ENCODE assay signal across 13 mouse cellular contexts in the genomic region with DNA sequence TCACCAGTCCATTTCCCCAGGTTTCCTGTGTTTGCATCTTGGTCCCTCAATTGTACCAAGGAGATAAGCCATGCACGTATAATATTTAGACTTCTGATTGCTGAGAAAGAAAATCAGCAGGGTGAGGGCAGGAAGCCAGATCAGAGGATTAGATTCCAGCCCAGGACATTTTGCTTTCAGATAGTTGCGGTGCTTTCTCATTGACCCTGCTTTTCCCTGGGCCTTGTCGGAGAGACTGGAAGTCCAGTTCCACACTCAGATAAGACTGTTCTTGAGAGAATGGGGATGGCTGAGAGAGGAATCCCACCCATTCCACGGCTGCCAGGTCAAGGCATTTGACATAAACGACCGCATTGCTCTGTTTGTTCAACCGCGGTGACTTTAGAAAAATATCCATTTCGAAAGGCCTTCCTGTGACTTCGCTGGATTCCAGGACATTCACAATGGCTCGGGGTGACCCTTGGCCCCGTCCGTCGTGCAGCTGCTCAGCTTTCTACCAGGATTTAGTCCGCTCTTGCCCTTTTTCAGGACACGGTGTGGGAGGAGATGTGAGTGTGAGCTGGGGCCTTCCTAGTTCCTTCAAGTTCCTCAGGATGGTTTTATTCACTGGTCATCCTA. TPM values are rescaled to one million over a fixed set of nuclear protein-coding genes. Genes with fewer than 3 reads are reported as not detected.
DNase-seq lines count a peak whose midpoint lies in the region; ATAC-seq lines count a peak whose summit lies in the region.
"Had no signal": no experiment of that assay in that cellular context is flagged by ENCODE, and none has a peak within 500 bp of the region (broad histone marks: within the 10 kb centered on the region; RNA-seq: fewer than 3 reads in every experiment).

No protein-coding gene starts in this region.

- H3K27ac ChIP-seq in kidney, embryonic 14.5 days (ENCODE audit: low read depth, low read length): no peak overlapping the region
- H3K27ac ChIP-seq in limb, embryonic 10.5 days: no peak overlapping the region
- H3K27ac ChIP-seq: embryonic facial prominence, embryonic 12.5 days; intestine, embryonic 15.5 days had no signal

- no peak overlapping the region for H3K4me2 ChIP-seq in kidney, embryonic 14.5 days (replicated peaks; ENCODE audit: low read depth, low read length)
- H3K4me2 ChIP-seq: embryonic facial prominence, embryonic 12.5 days; intestine, embryonic 15.5 days; limb, embryonic 12.5 days had no signal

- H3K27me3 ChIP-seq in kidney, embryonic 14.5 days (ENCODE audit: control insufficient read depth, insufficient read depth, low read length): no peaks in the 10 kb centered on the region
- H3K27me3 ChIP-seq in limb, embryonic 10.5 days (ENCODE audit: low read depth, poor library complexity, severe bottlenecking): peaks cover 5% of the 10 kb centered on the region; the same call in 1 of the 2 replicates
- H3K27me3 ChIP-seq: embryonic facial prominence, embryonic 12.5 days; intestine, embryonic 15.5 days; limb, embryonic 12.5 days had no signal

- no peak overlapping the region for H3K4me3 ChIP-seq in kidney, embryonic 14.5 days (ENCODE audit: low read length)
- H3K4me3 ChIP-seq in limb, embryonic 10.5 days: no peak overlapping the region
- H3K4me3 ChIP-seq: embryonic facial prominence, embryonic 12.5 days; intestine, embryonic 15.5 days; limb, embryonic 12.5 days had no signal

- no peak overlapping the region for H3K9ac ChIP-seq in kidney, embryonic 14.5 days (ENCODE audit: low read depth, low read length)
- H3K9ac ChIP-seq: embryonic facial prominence, embryonic 12.5 days; intestine, embryonic 15.5 days; limb, embryonic 12.5 days had no signal

- H3K36me3 ChIP-seq in kidney, embryonic 14.5 days (ENCODE audit: control insufficient read depth, insufficient read depth, low read length): no peaks in the 10 kb centered on the region
- no peaks in the 10 kb centered on the region for H3K36me3 ChIP-seq in limb, embryonic 10.5 days
- H3K36me3 ChIP-seq: embryonic facial prominence, embryonic 12.5 days; intestine, embryonic 15.5 days; limb, embryonic 12.5 days had no signal

- no peaks in the 10 kb centered on the region for H3K9me3 ChIP-seq in kidney, embryonic 14.5 days (ENCODE audit: control insufficient read depth, low read length)
- no peaks in the 10 kb centered on the region for H3K9me3 ChIP-seq in limb, embryonic 10.5 days (replicated peaks)
- H3K9me3 ChIP-seq: embryonic facial prominence, embryonic 12.5 days; intestine, embryonic 15.5 days; limb, embryonic 12.5 days had no signal

- 0 out of 2 replicates have a peak, but pooled peaks cover under 1% of the 10 kb centered on the region for H3K4me1 ChIP-seq in kidney, embryonic 14.5 days (ENCODE audit: control insufficient read depth, insufficient read depth, low read length)
- peaks cover 12% of the 10 kb centered on the region; the same call in 1 of the 2 replicates for H3K4me1 ChIP-seq in limb, embryonic 10.5 days

- no peak for ATAC-seq in kidney, embryonic 14.5 days (ENCODE audit: low FRiP score, low TSS enrichment)
- ATAC-seq: forebrain, embryonic 16.5 days; intestine, embryonic 15.5 days had no signal

- 22% methylated on average over 16 of the region's 16 CpGs for WGBS in kidney, embryonic 14.5 days
- 82% methylated on average over 16 of the region's 16 CpGs for WGBS in limb, embryonic 10.5 days

- peak; percentile 45 for DNase-seq in adrenal gland, adult 2 months
- DNase-seq in adrenal gland, postnatal 10 days: no peak
- DNase-seq in kidney, adult 9 months: peak; percentile 49
- DNase-seq in embryo, embryonic 9.5 days (ENCODE audit: extremely low spot score): peak; percentile 46
- peak; percentile 71 for DNase-seq in kidney, postnatal 14 days
- no peak for DNase-seq in urinary bladder, postnatal 36 days (ENCODE audit: low spot score in 2 of 2)
- DNase-seq in limb, embryonic 10.5 days (ENCODE audit: low spot score): no peak
- DNase-seq: cerebellum, adult 2 months had no signal

RNA-seq across cellular contexts. Expression of a gene that starts 50.2 kb away (rescaled TPM):
- 1 to 10 TPM; 4.5 to 8.5 TPM for total RNA-seq in adrenal gland, adult 2 months (2021)
- 12.2 and 18.9 TPM in 2 replicates for polyA plus RNA-seq in adrenal gland, adult 2 months (2012; rRNA removed)
- 10 to 100 TPM; 22.4 to 25.2 TPM for total RNA-seq in adrenal gland, postnatal 10 days (2021)
- polyA plus RNA-seq in kidney, embryonic 14.5 days (2014; fragmentation: Nextera tagmentation; extraction: Ambion mirVana): 2.4 and 5.2 TPM in 2 replicates
- polyA plus RNA-seq in limb, embryonic 10.5 days (2016; fragmentation: Nextera tagmentation; extraction: Ambion mirVana): 4.5 and 5.3 TPM in 2 replicates

Comparison
In these comparisons a context has a peak if more than half of its experiments do, and no peak if none do; other contexts are left out.
1. DNase-seq: peak in adrenal gland, adult 2 months (single experiment), kidney, adult 9 months (single experiment), embryo, embryonic 9.5 days (single experiment) and kidney, postnatal 14 days (single experiment); none in adrenal gland, postnatal 10 days (single experiment), urinary bladder, postnatal 36 days (0 of 2) and limb, embryonic 10.5 days (single experiment).